Mouse (Mus musculus): ENCODE data around the gene Nhsl2. TPM values are rescaled to one million over a fixed set of nuclear protein-coding genes. Genes with fewer than 3 reads are reported as not detected.

The Nhsl2 gene
- polyA plus RNA-seq, 1 experiment: 6.4 TPM

DNA sequence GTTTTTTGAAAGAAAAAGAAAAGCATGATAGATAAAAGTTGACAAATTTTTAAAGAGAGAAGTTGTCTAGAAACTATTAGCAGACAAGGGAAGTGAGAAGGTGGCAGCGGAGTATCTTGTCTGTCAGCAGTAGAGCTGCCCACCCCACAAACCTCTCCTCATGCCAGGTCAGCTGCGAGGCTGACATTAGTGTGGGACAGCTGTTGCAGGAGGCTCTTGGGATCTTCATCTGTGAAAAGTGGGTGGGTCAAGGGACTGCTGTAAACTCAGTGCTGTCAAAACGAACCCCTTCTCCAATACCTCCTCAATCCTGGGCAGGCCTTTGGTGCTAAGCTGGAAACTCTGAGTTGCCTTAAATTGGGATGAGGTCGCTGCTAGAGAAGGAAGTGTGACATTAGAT lies 202.0 kb downstream of the Nhsl2 start:
- DNase-seq (ENCODE audit: low spot score): no peak

DNA sequence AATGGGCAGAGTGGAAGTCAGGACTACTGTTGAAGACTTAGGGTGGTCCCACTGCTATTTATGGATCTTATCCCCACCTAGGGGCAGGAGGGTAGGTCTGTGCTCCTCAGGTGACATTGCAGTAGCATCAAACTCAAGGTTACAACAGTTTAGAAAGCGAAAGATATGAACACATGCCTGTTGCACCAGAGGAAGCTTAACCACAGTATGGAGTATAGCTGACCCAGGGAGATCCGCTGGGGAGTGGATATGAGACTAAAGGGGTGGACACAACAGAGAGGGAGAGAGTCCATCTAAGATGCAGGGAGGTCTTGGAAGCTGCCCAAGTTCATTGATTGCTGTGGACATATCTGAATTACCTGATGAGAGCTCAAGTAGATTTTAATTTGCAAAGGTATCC lies 204.2 kb downstream of the Nhsl2 start:
- no peak for DNase-seq (ENCODE audit: low spot score)

DNA sequence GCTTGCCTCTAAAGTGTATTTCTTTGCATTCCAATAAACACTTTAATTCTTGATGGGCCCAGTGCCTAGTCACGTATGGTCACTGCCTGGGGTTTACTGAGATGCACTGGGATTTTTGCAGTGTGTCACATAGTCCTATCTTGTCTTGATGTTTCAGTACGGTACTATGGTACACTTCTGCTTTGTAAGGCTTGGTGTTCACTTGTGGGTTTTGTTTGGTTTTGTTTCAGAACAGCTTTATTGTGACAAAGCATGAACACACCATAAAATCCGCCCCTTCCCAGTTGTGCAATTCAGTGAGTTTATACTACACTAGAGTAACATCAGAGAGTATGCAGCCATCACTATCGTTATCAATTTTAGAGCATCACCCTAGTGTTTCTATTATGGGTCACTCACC lies 204.8 kb downstream of the Nhsl2 start:
- DNase-seq (ENCODE audit: low spot score): no peak

DNA sequence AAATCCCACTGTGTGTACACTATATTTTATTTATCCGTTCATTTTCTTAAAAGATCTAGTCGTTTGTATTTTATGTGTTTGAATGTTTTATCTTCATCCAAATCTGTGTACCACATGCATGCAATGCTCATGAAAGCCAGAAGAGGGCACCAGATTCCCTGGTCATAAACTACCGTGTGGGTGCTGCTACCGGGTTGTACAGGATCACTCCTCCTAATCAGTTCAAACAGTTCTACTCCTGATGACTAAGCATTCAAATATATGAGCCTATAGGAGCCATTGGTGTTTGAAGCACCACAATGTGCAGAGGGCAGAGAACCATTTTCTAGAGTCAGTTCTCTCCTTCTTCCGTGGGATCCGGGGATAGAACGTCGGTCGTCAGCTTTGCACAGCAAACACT lies 210.3 kb downstream of the Nhsl2 start:
- no peak for DNase-seq (ENCODE audit: low spot score)

DNA sequence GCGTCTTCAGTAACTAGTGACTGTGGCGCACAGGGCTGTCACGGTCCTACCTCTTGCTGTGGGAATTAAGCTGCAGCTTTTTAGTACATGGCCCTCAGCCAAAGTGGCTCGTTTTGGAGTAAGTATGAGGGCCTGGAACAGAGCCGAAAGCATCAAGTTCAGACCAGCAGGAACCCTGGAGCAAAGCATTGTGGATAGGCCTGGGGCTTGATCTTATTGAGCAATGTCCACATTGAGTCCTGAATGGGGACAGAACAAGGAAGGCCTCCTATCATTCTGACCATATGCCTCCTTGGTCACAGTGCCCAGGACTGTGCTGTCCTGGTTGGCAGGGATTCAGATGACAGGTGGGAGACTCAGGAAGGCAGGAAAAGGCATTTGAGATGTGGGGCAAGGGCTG lies 211.1 kb downstream of the Nhsl2 start:
- no peak for DNase-seq (ENCODE audit: low spot score)

DNA sequence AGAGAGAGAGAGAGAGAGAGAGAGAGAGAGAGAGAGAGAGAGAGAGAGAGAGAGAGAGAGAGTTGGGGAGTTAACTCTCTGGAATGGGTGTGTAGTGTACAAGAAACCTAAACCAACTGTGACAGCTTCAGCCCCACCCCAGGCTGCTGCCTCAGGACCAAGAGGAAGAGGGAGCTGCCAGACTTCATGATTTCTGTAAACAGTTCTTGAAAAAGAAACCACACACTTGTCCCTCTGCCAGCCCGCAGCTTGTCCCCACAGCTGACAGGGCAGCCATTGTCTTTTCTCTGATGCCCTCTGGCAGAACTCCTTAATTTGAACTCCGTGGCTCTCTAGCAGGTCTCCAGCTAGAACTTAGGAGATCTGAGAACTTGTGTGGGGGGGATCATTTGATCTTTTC lies 211.7 kb downstream of the Nhsl2 start:
- DNase-seq (ENCODE audit: low spot score): no peak

DNA sequence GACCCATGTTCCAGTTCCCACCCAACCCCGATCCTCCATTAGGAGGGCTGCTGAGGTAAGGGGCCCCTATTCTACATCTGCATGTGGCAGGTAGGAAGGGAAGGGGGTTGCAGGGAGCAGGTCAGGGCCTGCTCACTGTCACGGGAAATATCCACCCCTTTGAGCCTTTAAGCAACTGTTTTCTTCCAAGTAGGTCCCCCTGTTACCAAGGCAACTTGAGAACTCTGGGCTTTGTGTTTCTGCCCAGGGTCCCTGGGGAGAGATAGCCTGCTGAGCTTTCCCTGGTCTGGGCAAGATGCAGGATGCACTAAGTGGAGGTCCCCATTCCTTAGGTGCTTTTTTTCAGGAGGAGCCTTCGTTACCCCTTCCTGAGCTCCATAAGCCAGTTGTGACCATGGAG lies 214.9 kb downstream of the Nhsl2 start:
- peak; percentile 3 for DNase-seq (ENCODE audit: low spot score)

DNA sequence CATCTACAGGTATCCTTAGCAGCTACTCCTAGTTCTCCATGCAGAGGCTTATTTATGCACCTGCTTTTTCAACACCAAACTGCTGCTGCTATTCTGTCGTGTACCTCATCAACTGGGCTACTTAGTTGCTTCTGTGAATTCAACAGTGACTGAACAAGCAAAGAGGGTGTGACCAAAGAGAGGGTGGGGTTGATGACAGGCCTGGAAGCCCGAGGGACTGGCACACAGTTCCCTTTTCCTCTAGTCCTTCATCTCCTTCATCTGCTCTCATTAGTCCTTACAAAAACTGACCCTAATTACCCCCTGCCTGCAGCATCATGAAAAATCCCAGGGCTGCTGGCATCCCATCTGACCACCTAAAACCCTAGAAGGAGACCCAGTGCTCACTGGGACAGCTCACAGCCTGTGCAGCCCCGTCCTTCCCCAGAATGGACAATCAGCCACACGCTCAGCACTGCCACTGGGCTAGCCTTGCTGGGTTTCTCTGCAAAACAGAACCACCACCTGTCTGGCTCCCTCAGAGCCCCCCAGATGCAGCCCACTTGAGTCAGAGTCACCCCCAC lies 216.1 kb downstream of the Nhsl2 start:
- no peak for DNase-seq (ENCODE audit: low spot score)

DNA sequence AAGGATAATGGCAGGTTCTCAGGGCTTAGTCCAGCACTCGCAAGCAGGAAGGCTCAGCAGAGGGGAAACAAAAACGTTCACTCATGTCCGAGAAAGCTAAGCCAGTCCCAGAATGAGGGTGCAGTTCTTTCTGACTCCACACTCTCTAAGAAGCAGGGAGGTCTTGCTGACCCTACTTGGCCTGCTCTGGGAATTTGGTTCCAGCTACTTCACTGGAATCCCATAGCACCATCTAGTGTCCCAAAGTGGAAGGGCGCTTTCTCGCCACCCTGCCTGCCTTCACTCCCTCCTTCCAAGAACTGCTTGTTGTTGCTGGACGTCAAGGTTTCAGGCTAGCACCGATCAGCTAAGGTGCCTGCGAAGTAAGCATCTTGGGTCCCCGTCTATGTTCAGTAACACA lies 216.9 kb downstream of the Nhsl2 start:
- DNase-seq (ENCODE audit: low spot score): no peak

DNA sequence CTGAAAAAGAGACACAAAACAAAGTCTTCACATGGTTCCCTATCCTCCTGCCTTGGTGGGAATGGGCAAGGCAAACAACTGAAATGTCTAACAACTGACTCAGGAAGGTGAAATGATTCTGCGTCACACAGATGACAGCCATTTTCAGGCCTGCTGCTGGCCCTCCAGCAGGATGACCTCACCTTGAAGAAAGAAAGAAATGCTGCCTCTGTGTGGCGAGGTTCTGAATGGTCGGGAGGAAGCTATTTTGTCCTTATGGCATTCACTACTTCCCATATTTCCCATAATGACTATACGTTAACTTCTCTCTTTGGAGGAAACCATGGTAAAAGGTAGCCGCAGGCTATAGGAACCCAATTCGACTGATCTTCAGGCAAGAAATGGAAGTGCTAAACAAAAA lies 217.9 kb downstream of the Nhsl2 start:
- DNase-seq (ENCODE audit: low spot score): no peak

DNA sequence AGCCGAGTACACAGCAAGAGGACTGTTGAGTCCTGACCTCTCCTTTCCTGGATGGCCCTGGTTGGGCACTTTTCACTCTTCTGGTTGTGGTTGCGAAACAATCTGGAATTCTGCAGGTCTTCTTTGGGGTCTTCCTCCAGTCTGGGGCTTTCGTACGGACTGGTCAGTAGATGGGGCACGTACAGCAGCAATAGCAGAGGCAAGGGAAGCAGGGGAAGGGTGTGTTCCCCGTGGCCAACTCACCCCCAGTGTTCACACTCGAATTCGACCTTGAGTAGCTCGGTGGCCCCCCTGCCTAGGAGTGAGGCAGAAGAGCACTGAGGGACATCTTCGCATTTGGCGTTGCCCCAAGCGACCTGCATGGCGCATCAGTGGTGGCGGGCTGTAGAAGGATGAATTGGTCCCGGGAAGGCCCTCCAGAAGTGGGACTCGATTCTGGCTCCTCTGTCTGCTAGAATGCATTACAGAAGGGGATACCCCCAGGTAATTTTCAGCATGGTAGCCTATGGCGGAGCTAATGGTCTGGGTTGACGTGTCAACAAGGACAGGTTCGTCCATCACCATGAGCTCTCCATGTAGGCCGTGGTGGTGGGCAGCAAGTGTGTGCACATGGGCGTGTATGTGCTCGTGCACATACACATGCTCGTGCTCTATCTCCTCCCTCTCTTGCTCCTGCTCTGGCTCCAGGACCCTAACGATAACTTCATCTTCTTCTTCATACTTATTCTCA lies 219.8 kb downstream of the Nhsl2 start:
- DNase-seq (ENCODE audit: low spot score): no peak

DNA sequence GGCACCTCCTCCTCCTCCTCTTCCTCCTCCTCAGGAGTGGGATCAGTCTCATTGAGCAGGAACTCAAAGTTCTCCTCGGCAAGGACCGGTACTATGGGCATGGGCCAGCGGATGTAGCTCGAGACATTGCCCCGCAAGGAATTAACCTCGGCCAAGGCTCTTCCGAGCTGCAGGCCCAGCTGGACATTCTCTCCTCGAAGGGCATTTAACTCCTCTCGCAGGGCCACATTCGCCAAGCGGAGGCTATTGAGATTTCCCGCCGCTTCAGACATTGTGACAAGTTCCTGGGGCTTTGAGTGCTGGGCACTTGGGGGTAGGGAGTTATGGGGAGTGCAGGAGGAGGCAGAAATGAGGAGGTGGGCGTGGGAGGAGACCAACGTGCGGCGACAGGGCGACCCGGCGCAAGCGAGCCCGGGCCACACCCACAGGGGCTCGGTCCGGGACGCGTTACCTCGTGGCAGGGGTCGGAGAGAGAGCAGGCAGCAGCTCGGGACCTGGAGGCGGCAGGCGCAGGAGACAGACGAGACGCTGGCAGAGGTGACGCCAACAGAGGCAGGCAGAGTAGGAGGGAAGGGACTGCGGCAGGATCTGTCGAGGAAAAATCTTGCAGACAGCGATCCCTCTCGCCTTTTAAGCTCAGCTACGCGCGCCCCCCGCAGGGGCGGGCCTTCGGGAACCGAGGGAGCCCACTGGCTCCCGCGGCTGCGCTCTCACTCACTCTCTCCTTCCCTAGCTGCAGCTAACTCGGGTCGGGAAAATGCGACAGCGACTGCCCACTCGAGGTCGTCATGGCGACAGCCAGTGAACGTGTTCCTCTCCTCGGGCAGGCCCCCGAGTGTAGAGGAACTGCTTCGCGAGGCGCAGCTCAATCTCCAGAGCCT lies 221.6 kb downstream of the Nhsl2 start, which contains the start of gene Rtl5:
Rtl5 (minus strand) TSS at position 714 of the 881 bp plus-strand sequence.
- peak; percentile 23 for DNase-seq (ENCODE audit: low spot score)

DNA sequence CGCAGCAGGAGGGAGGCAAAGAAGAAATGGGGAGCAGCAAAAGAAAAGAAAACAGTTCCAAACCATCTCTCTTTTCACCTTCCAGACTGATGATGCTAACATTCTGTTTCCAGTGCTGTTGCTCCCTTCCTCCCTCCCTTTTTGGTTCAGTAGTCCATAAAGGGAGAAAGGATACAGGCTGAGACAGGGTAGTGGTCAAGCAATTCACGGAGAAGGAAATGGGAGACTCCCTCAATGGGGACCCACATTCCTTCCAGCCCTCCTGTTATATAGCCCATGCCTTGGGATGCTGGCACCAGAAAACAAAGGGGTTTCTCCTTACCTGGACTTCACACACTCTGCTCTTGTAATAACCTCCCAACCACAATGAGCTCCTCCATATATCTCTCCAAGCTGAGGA lies 222.3 kb downstream of the Nhsl2 start:
- no peak for DNase-seq (ENCODE audit: low spot score)

DNA sequence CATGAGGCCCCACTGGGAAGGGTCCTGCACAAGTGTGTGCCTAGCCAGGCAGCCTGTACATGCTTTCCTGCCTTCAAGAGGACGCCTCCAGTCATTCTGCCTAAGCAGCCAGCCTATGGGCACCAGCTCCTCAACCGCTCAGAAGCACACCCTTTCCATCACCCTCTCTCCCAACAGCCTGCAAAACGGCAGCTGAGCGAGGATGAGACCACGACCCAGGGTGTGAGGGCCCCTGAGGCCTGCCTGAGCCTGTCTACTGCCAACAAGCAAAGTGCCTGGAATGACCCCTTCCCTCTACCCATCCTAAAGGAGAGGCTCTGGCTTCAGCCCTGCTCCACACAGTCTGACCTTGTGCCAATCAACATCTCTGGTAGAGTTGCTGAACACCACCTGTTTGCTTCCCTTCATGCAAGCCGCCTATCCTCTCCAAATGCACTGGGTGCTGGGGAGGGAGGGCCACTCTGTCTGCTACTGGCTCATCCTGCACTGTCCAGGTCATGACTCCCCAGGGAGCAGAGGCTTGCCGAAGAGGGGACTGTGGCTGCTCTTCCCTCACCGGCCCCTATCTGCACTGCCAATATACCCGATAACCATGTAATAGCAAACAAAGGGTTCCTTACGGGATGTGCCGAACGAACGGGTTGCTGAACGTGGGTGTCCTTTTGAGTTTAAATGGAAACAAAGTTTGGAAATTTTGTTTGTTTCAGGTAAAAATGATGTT lies 224.6 kb downstream of the Nhsl2 start:
- no peak for DNase-seq (ENCODE audit: low spot score)

DNA sequence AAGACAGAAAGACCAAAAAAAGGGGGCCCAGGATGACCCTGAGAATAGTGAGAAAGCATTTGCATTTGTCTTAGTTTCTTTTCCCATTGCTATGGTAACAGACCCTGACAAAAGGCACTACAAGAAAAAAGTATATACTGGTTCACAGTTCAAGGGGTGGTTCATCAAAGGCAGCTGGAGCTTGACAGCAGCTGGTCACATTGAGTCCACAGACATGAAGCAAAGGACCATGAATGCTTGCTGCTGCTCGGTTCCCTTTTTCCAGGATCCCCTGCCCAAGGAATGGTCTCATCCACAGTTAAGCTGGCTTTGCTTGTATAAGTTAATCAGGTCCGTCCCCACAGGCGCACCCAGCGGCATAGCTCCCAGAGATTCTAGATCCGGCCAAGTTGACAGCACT lies 225.2 kb downstream of the Nhsl2 start:
- no peak for DNase-seq (ENCODE audit: low spot score)

DNA sequence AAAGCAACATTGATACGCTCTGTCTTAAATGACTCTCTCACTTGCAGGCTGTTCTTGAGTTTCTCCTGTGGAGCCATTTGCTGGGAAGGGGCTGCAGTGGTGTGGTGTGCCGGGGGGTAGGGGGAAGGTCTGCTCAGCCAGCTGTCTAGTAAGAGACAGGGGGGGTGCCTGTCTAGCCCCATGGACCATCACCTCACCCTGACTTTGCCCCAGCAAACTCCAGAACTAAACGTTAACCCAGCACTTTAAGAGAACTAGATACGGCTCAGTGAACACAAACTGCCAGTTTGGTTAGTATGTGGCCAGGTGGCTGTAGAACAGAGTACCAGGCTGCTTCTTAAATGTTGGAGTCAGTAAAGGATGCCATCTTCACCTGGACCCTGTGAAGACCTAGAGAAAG lies 226.0 kb downstream of the Nhsl2 start:
- DNase-seq (ENCODE audit: low spot score): no peak

DNA sequence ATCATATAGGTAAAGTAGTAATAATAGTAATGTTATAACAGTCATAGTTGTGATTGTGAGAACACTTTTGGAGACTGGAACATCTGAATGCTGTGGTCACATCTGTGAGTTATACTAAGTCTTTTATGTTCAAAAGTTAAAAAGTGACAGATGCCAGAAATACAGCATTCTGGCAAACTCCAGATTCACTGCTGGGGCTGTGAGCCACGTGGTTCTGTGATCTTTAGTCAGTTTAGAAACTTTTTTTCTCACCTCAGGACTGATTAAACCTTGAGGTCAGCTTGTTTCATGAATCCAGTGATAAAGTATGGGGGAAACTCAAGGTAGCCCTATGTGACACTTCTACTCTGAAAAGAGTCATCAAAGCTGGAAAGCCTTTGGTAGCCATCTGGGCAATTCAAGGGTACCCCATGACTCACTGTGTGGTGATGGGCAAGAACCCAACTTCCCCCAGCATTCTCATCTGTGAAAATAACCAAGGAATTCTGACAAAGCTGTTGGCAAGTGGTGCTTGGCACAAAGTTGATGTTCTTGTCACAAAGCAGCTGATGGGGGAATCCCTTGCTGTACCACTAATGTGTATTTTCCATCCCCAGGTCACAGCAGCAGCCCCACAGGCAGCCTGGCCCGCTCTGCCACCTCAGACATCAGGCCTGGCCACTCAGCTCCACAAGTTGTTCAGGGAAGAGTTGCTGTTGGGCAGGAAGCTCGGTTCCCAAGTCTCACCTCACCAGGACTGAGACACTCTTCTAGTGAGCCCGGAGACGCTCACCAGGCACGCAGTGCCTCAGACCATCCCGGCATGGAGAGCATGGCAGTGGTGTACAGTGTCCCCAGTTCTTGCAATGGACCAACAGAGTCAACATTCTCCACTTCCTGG lies 227.9 kb downstream of the Nhsl2 start:
- no peak for DNase-seq (ENCODE audit: low spot score)

DNA sequence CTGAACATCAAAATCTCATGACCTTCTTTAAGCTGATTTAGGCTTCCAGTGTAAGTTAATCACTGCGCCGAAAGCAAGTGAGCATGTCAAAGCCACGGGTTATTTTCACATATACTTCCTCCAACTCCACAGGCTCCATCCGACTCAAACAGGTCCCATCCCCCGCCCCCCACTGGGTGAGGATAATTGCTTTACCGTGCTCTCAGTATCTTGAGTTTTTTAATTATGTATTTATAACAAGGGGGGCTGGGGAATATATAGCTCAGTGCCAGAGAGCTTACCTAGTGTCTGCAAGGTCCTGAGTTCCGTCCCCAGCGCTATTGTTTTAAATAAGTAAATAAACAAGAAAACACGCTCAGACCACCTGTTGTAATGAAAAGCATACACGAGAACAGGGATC lies 231.9 kb downstream of the Nhsl2 start:
- DNase-seq (ENCODE audit: low spot score): no peak

DNA sequence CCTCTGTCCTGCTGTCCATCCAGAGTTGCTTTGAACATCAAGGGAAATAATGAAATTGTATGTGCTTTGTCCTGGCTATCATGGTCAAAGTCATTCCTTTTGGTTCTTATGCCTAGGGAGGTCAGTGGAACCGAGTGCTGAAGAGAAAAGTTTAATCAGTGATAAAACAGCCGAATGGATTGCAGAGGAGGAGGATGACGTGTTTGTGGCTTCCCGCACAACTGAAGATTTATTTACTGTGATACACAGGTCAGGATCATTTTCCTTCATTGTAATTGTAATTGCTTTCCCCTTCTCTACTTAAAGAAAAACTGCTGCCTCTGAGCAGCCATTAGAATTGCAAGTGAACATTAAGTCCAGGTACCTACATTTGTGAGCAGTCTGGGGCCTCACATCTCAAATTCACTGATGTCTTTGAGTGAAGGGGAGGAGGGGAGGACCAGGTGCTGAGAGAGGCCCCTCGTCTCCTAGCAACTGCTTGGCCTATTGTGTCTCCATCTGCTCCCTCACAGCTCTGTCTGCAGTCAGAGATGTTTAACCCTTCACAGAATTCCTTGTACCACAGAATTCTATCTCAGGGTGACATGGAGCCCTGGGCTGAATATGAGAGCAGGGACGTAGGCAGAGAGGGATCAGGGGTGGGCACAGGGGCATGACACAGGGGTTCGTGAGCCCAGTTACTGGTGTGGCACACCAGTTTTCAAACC lies 232.5 kb downstream of the Nhsl2 start:
- no peak for DNase-seq (ENCODE audit: low spot score)

DNA sequence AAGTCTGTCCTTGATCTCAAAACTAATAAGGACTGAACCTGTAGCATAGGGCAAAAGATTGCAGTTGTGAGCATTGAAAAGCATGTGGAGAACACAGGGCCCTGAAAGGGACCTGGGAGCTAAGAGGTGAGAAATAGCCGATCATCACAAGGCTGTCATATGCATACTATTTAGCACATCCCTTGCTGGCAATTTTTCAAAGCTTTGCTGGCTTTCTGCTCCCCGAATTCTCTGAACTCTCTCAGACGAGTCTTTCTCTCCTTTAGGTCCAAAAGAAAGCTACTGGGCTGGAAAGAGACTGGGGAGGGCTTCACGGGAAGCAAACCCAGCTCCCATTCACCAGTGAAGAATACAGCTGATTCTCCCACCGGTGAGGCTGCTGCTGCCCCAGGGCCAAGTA lies 233.2 kb downstream of the Nhsl2 start:
- DNase-seq (ENCODE audit: low spot score): no peak

Measured in urinary bladder, adult 2 months (tissue).